Mouse (Mus musculus) myocyte (in vitro differentiated cells): ENCODE measurements around the gene Pgm5. TPM values are rescaled to one million over a fixed set of nuclear protein-coding genes. Genes with fewer than 3 reads are reported as not detected.

Source experiments
- H3K27me3 ChIP-seq: one replicate; pipeline ENCODE4 v1.6.1; 2011; ENCODE audit not compliant: control insufficient read depth, insufficient read depth, insufficient read length
- H3K36me3 ChIP-seq: one replicate; pipeline ENCODE4 v1.6.1; 2011; ENCODE audit not compliant: control insufficient read depth, insufficient read depth
- H3K4me2 ChIP-seq: one replicate; pipeline ENCODE4 v1.6.1; 2011; ENCODE audit warnings: low read depth, control low read depth
- H3K4me3 ChIP-seq: one replicate; pipeline ENCODE4 v1.5.1; 2011; ENCODE audit warnings: mild to moderate bottlenecking, control low read depth, moderate library complexity
- H3K79me2 ChIP-seq: one replicate; pipeline ENCODE4 v1.6.1; 2011; ENCODE audit not compliant: control insufficient read depth, insufficient read depth
- H3ac ChIP-seq: one replicate; pipeline ENCODE4 v1.6.1; 2011; ENCODE audit not compliant: control insufficient read depth, insufficient read length
- CEBPB ChIP-seq: IDR thresholded peaks from 2 replicates; pipeline ENCODE4 v1.6.1; 2011; ENCODE audit warnings: mild to moderate bottlenecking, moderate library complexity; ENCODE audit not compliant: poor library complexity, insufficient read depth, severe bottlenecking
- E2F4 ChIP-seq: IDR thresholded peaks from one replicate; pipeline ENCODE4 v1.6.1; 2011; ENCODE audit warnings: mild to moderate bottlenecking, control low read depth, moderate library complexity; ENCODE audit not compliant: insufficient read depth
- MAX ChIP-seq: IDR thresholded peaks from one replicate; pipeline ENCODE4 v1.6.1; 2011; ENCODE audit warnings: low read depth, mild to moderate bottlenecking, control low read depth
- MYOD1 ChIP-seq, 3 experiments: IDR thresholded peaks; one replicate each; pipeline ENCODE4 v1.6.1; 2011; ENCODE audit warnings: control low read depth in 2 of 3, low read depth in 2 of 3, mild to moderate bottlenecking in 2 of 3, moderate library complexity in 1 of 3; ENCODE audit not compliant: insufficient read length in 2 of 3, control insufficient read depth in 1 of 3
- MYOG ChIP-seq, 3 experiments: IDR thresholded peaks; one replicate each; pipeline ENCODE4 v1.6.1; 2011; ENCODE audit warnings: control low read depth in 2 of 3, low read depth in 2 of 3, mild to moderate bottlenecking in 2 of 3; ENCODE audit not compliant: insufficient read length in 2 of 3, control insufficient read depth in 1 of 3, insufficient read depth in 1 of 3
- POLR2A ChIP-seq: IDR thresholded peaks from one replicate; pipeline ENCODE4 v1.6.1; 2011; ENCODE audit warnings: low read depth, mild to moderate bottlenecking, control low read depth, moderate library complexity; ENCODE audit not compliant: insufficient read length
- POLR2AphosphoS2 ChIP-seq: IDR thresholded peaks from one replicate; pipeline ENCODE4 v1.6.1; 2011; ENCODE audit warnings: low read depth, control low read depth; ENCODE audit not compliant: insufficient read length
- REST ChIP-seq: IDR thresholded peaks from one replicate; pipeline ENCODE4 v1.6.1; 2011; ENCODE audit warnings: mild to moderate bottlenecking, control low read depth, moderate library complexity; ENCODE audit not compliant: insufficient read depth, insufficient read length
- SRF ChIP-seq: IDR thresholded peaks from one replicate; pipeline ENCODE4 v1.6.1; 2011; ENCODE audit warnings: low read depth; ENCODE audit not compliant: control insufficient read depth, insufficient read length
- TCF12 ChIP-seq: IDR thresholded peaks from one replicate; pipeline ENCODE4 v1.6.1; 2011; ENCODE audit warnings: mild to moderate bottlenecking, control low read depth; ENCODE audit not compliant: poor library complexity, insufficient read depth, severe bottlenecking
- TCF3 ChIP-seq: IDR thresholded peaks from one replicate; pipeline ENCODE4 v1.6.1; 2011; ENCODE audit warnings: low read depth, control low read depth; ENCODE audit not compliant: insufficient read length
- USF1 ChIP-seq: IDR thresholded peaks from one replicate; pipeline ENCODE4 v1.6.1; 2011; ENCODE audit warnings: low read depth, mild to moderate bottlenecking, control low read depth, moderate library complexity
- polyA plus RNA-seq: library from polyadenylated mRNA; unstranded; fragments of >200 nt; fragmentation: generic; extraction: Trizol; gene quantifications from one replicate; pipeline ENCODE4 v1.2.1, GENCODE M21; 2012; ENCODE audit warnings: missing spikeins

Gene Pgm5
- polyA plus RNA-seq, 1 experiment, result 68.6 TPM

DNA sequence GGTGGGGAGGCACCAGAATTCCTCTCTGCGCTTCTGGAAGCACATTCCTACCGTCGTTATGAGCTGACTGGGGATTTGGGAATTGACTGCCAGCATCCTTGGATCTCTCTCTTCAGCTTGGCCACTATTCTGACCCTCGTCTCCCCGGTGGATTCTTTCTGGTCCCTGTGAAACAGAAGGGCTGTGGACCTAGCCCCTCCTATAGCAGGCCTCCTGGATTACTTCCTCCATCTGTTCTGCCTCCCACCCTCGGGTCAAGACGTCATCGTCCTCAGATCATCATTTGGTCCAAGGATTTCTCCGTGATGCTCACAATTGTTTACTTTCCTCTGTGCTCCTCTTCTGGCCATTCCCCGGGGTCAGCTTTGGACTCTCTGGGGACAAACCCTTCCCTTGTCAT lies 216.7 kb downstream of the Pgm5 start:
- Histone ChIP-seq H3K4me2 (no peak overlapping the region), H3K27me3 (no peaks in the 10 kb centered on the region), H3K4me3 (no peak overlapping the region), H3ac (no peak overlapping the region), H3K79me2 (no peaks in the 10 kb centered on the region), H3K36me3 (no peaks in the 10 kb centered on the region)
- no peak for TF ChIP-seq TCF12
- no peak for TF ChIP-seq MYOD1 (IDR thresholded peaks at IDR 0.05; ENCODE audit: control insufficient read depth in 1 of 3, insufficient read length in 2 of 3, low read depth in 2 of 3)
- TF ChIP-seq REST, result no peak
- no peak for TF ChIP-seq POLR2AphosphoS2
- TF ChIP-seq E2F4, result no peak
- TF ChIP-seq USF1, result no peak
- no peak for TF ChIP-seq MYOG (IDR thresholded peaks at IDR 0.05; ENCODE audit: control insufficient read depth in 1 of 3, insufficient read depth in 1 of 3, insufficient read length in 2 of 3, low read depth in 2 of 3)
- no peak for TF ChIP-seq CEBPB
- no peak for TF ChIP-seq SRF
- no peak for TF ChIP-seq POLR2A
- TF ChIP-seq MAX, result no peak
- no peak for TF ChIP-seq TCF3

DNA sequence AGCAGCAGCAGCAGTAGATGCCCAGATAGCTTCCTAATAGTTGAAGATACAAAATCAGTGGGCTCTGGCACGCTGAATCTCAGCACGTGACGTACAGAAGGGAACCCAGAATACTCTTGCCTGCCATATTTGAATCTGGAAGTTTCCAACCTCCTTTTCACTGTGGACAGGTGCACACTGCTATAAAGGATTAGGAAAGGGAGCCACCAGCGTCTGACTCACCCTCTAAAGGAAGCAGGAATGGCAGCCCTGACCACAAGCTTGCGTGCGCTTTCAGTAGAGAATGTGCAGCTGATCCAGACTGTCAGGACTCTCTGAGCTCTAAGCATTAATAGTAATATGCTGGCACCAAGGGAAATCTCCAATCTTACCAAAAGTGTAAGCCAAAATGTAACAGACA lies 220.7 kb downstream of the Pgm5 start:
- no peak overlapping the region for H3K4me3 ChIP-seq
- no peaks in the 10 kb centered on the region for H3K27me3 ChIP-seq
- no peak overlapping the region for H3ac ChIP-seq
- H3K79me2 ChIP-seq, result no peaks in the 10 kb centered on the region
- H3K4me2 ChIP-seq, result no peak overlapping the region
- H3K36me3 ChIP-seq, result no peaks in the 10 kb centered on the region
- TF ChIP-seq MAX, result no peak
- peak; percentile 0 for TF ChIP-seq TCF3
- TF ChIP-seq USF1, result peak; percentile 47
- peak in 2 of 3 experiments; percentile 85 to 93 for TF ChIP-seq MYOG (IDR thresholded peaks at IDR 0.05; ENCODE audit: control insufficient read depth in 1 of 3, insufficient read depth in 1 of 3, insufficient read length in 2 of 3, low read depth in 2 of 3)
- no peak for TF ChIP-seq POLR2AphosphoS2
- TF ChIP-seq TCF12, result peak; percentile 84
- peak; percentile 75 to 86 (median 81) for TF ChIP-seq MYOD1 (IDR thresholded peaks at IDR 0.05; ENCODE audit: control insufficient read depth in 1 of 3, insufficient read length in 2 of 3, low read depth in 2 of 3)

GRCm38 (mm10) chr19:24637988-24638387 lies 223.7 kb downstream of the Pgm5 start:
- Histone ChIP-seq H3ac (no peak overlapping the region), H3K27me3 (no peaks in the 10 kb centered on the region), H3K79me2 (no peaks in the 10 kb centered on the region), H3K4me2 (no peak overlapping the region), H3K36me3 (no peaks in the 10 kb centered on the region), H3K4me3 (no peak overlapping the region)
- TF ChIP-seq POLR2A (no peak), E2F4 (no peak), MYOD1 (IDR thresholded peaks at IDR 0.05; ENCODE audit: control insufficient read depth in 1 of 3, insufficient read length in 2 of 3, low read depth in 2 of 3) (peak in 2 of 3 experiments; percentile 21 to 45), MYOG (IDR thresholded peaks at IDR 0.05; ENCODE audit: control insufficient read depth in 1 of 3, insufficient read depth in 1 of 3, insufficient read length in 2 of 3, low read depth in 2 of 3) (peak in 1 of 3 experiments; percentile 65), POLR2AphosphoS2 (no peak), MAX (no peak), TCF12 (peak; percentile 67)

- no peak overlapping the region for H3ac ChIP-seq
- no peak for TF ChIP-seq TCF12
- no peaks in the 10 kb centered on the region for H3K79me2 ChIP-seq
- H3K4me3 ChIP-seq, result no peak overlapping the region
- H3K4me2 ChIP-seq, result no peak overlapping the region
- no peaks in the 10 kb centered on the region for H3K36me3 ChIP-seq
- no peaks in the 10 kb centered on the region for H3K27me3 ChIP-seq
Observed at GRCm38 (mm10) chr19:24636616-24637015, 225.0 kb downstream of the Pgm5 start.

DNA sequence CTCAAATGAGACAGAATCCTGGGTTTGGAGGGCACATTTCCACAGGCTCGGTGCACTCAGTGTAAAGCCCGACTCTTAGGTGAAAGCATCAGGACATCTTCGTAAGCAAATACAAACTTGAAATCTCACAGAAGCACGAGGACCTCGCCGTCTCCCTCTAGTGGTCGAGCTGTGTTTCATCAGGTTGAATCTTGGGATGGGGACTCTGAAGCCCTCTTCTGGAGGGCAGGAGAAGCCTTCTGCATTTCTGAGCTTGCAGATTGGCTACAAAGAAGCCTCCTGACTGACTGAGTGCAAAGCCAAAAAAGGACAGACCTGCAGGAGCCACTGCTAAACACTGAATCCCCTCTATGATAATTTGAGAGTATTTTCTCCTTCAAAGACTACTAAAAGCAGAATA lies 227.1 kb downstream of the Pgm5 start:
- no peaks in the 10 kb centered on the region for H3K36me3 ChIP-seq
- no peak overlapping the region for H3K4me2 ChIP-seq
- no peaks in the 10 kb centered on the region for H3K79me2 ChIP-seq
- H3K27me3 ChIP-seq, result no peaks in the 10 kb centered on the region
- no peak overlapping the region for H3K4me3 ChIP-seq
- TF ChIP-seq MYOG (IDR thresholded peaks at IDR 0.05; ENCODE audit: control insufficient read depth in 1 of 3, insufficient read depth in 1 of 3, insufficient read length in 2 of 3, low read depth in 2 of 3), result no peak
- no peak for TF ChIP-seq TCF3
- no peak for TF ChIP-seq POLR2AphosphoS2
- TF ChIP-seq MAX, result no peak
- no peak for TF ChIP-seq MYOD1 (IDR thresholded peaks at IDR 0.05; ENCODE audit: control insufficient read depth in 1 of 3, insufficient read length in 2 of 3, low read depth in 2 of 3)
- no peak for TF ChIP-seq CEBPB
- TF ChIP-seq REST, result no peak
- TF ChIP-seq E2F4, result no peak
- no peak overlapping the region for H3ac ChIP-seq

Other genes starting within 250 kb of the Pgm5 start
- gene Tmem252, start 187.8 kb downstream of the Pgm5 start, polyA plus RNA-seq, result 2.7 TPM
- gene Gm10053, start 13.8 kb upstream of the Pgm5 start, polyA plus RNA-seq, result 160 TPM
- gene Foxd4, start 39.3 kb upstream of the Pgm5 start, polyA plus RNA-seq, result not detected
- 9.8 TPM for gene Cbwd1, start 99.8 kb upstream of the Pgm5 start, polyA plus RNA-seq
- 1.4 TPM for gene Dock8, start 137.7 kb upstream of the Pgm5 start, polyA plus RNA-seq